Mouse (Mus musculus) MEL-GATA-1-ER (cell line): Measurements from ENCODE around the gene Gm47996.
"Not testable (repeated sequence)": the region's sequence is repeated elsewhere in the genome, so short reads cannot be mapped to it uniquely, and the experiment has no call there.

Source experiments
- DNase-seq: peaks from one replicate; pipeline ENCODE4 v3.0.0-alpha.2; 2012; ENCODE audit warnings: low read depth; ENCODE audit errors: extremely low read depth

Gene Gm47996

GRCm38 (mm10) chr1:151203818-151204217 lies 6.1 kb upstream of the Gm47996 start, which contains the start of gene 3110040M04Rik:
Gene 3110040M04Rik (plus strand): TSS chr1:151204121.
- not testable (repeated sequence) for DNase-seq

GRCm38 (mm10) chr1:151208493-151208892 lies 1.4 kb upstream of the Gm47996 start:
- not testable (repeated sequence) for DNase-seq

- not testable (repeated sequence) for DNase-seq
Measured at GRCm38 (mm10) chr1:151208944-151209343, 987 bp upstream of the Gm47996 start.

- not testable (repeated sequence) for DNase-seq
Measured at GRCm38 (mm10) chr1:151211666-151212065, 1.7 kb downstream of the Gm47996 start.

GRCm38 (mm10) chr1:151214862-151215261 lies 4.9 kb downstream of the Gm47996 start:
- no peak for DNase-seq

GRCm38 (mm10) chr1:151215985-151216384 lies 6.1 kb downstream of the Gm47996 start:
- DNase-seq, result no peak

- no peak for DNase-seq
Measured at GRCm38 (mm10) chr1:151216417-151216816, 6.5 kb downstream of the Gm47996 start.

- peak; percentile 15 for DNase-seq
Measured at GRCm38 (mm10) chr1:151219045-151219444, 9.1 kb downstream of the Gm47996 start.

GRCm38 (mm10) chr1:151220098-151220497 lies 10.2 kb downstream of the Gm47996 start:
- DNase-seq, result no peak

GRCm38 (mm10) chr1:151222561-151223267 lies 12.8 kb downstream of the Gm47996 start:
- DNase-seq, result no peak

- DNase-seq, result no peak
Measured at GRCm38 (mm10) chr1:151223377-151223776, 13.4 kb downstream of the Gm47996 start.

GRCm38 (mm10) chr1:151224536-151224935 lies 14.6 kb downstream of the Gm47996 start:
- no peak for DNase-seq

- no peak for DNase-seq
Measured at GRCm38 (mm10) chr1:151227506-151227905, 17.6 kb downstream of the Gm47996 start.

- DNase-seq, result no peak
Measured at GRCm38 (mm10) chr1:151228320-151228989, 18.5 kb downstream of the Gm47996 start.

GRCm38 (mm10) chr1:151232346-151232745 lies 22.4 kb downstream of the Gm47996 start:
- DNase-seq, result no peak

- DNase-seq, result no peak
Measured at GRCm38 (mm10) chr1:151233756-151234155, 23.8 kb downstream of the Gm47996 start.

GRCm38 (mm10) chr1:151235574-151235973 lies 25.6 kb downstream of the Gm47996 start:
- no peak for DNase-seq

GRCm38 (mm10) chr1:151236141-151236930 lies 26.4 kb downstream of the Gm47996 start:
- DNase-seq, result no peak

- DNase-seq, result no peak
Measured at GRCm38 (mm10) chr1:151237780-151238179, 27.8 kb downstream of the Gm47996 start.

GRCm38 (mm10) chr1:151243332-151243731 lies 33.4 kb downstream of the Gm47996 start:
- DNase-seq, result no peak

GRCm38 (mm10) chr1:151244013-151244412 lies 34.1 kb downstream of the Gm47996 start:
- no peak for DNase-seq

- no peak for DNase-seq
Measured at GRCm38 (mm10) chr1:151244761-151245160, 34.8 kb downstream of the Gm47996 start.
